Mouse (Mus musculus): ENCODE measurements around the gene Entpd3. TPM values are rescaled to one million over a fixed set of nuclear protein-coding genes. Genes with fewer than 3 reads are reported as not detected.

Entpd3 gene
- polyA plus RNA-seq, 1 experiment from 2014 or later: 0.43 TPM

GRCm38 (mm10) chr9:120542241-120542640, 2.6 kb downstream of the Entpd3 start:
- no peak for ATAC-seq (ENCODE audit: low FRiP score, low read depth)
- peaks cover 42% of the 10 kb centered on the region for H3K27me3 ChIP-seq
- H3K27ac ChIP-seq (replicated peaks): no peak overlapping the region
- 29% methylated on average over 6 of the region's 6 CpGs for WGBS
- no peak overlapping the region for H3K9ac ChIP-seq (replicated peaks)
- H3K4me2 ChIP-seq (replicated peaks): no peak overlapping the region
- no peaks in the 10 kb centered on the region for H3K9me3 ChIP-seq
- no peak overlapping the region for H3K4me3 ChIP-seq
- no peaks in the 10 kb centered on the region for H3K36me3 ChIP-seq
- peaks cover 12% of the 10 kb centered on the region for H3K4me1 ChIP-seq

GRCm38 (mm10) chr9:120545994-120546393, 6.4 kb downstream of the Entpd3 start:
- peaks cover 6% of the 10 kb centered on the region for H3K4me1 ChIP-seq
- no peak overlapping the region for H3K9ac ChIP-seq (replicated peaks)
- no peaks in the 10 kb centered on the region for H3K9me3 ChIP-seq
- no peak overlapping the region for H3K4me2 ChIP-seq (replicated peaks)
- H3K4me3 ChIP-seq: no peak overlapping the region
- no peak overlapping the region for H3K27ac ChIP-seq (replicated peaks)
- 92% methylated on average over 2 of the region's 2 CpGs for WGBS
- no peak for ATAC-seq (ENCODE audit: low FRiP score, low read depth)
- H3K27me3 ChIP-seq: peaks cover 11% of the 10 kb centered on the region
- no peaks in the 10 kb centered on the region for H3K36me3 ChIP-seq

DNA sequence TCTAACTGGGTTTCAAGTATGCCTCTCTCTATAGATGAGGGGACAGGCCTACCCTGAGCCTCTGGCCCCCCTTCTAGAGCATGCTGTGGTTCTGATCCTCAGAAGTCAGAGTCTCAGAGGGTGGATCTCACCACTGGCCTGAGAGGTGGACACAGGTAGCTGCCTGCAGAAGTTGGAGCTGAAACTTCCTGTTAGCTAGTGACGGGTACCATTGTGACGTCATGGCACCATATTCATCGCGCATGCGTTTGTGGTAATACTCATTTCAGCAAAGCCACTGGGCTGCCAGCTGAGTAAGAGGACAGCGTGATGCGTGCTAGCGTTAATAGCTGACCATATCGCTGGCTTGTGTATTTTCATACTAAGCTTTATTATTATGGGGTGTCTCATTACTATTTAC, 6.9 kb downstream of the Entpd3 start:
- no peak for ATAC-seq (ENCODE audit: low FRiP score, low read depth)

DNA sequence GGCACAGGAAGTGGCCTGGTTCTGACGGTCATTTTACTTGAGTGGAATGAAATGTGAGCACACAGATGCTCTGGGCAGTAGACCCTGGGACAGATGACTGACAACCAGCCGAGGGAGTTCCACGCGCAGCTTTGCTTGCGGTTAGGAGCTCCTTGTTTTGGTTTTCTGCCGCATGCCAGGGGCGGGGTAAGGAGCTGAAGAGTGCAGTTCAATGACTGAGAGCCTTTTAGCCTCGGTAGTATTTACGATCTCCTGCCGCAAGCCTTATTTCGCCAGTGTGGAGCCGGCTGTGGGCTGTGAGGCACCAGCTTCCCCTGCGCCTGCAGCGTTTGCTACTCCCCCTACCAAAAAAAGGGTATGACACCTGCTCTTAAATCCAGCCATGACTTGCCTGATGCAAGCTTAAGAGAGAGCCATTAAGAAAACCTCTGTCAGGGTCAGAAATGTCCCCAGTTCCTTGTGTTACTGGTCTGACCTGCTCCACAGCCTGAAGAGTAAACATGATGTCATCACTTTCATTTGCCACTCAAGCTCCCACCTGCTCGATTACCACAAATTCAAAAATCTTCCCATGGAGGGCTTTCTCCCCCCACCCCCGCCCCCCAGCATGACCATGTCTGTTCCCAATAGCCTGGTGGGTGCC, 7.5 kb downstream of the Entpd3 start:
- Histone ChIP-seq H3K4me2 (replicated peaks) (no peak overlapping the region), H3K4me3 (no peak overlapping the region), H3K9me3 (no peaks in the 10 kb centered on the region), H3K4me1 (peaks cover 3% of the 10 kb centered on the region), H3K27ac (replicated peaks) (no peak overlapping the region), H3K27me3 (0 out of 2 replicates have a peak, but pooled peaks cover 1% of the 10 kb centered on the region), H3K9ac (replicated peaks) (no peak overlapping the region), H3K36me3 (no peaks in the 10 kb centered on the region)
- WGBS: 42% methylated on average over 16 of the region's 16 CpGs
- ATAC-seq (ENCODE audit: low FRiP score, low read depth): no peak

More for the DNA sequence above, 6.9 kb downstream of the Entpd3 start:
- no peak overlapping the region for H3K4me3 ChIP-seq
- H3K4me1 ChIP-seq: peaks cover 6% of the 10 kb centered on the region
- H3K27me3 ChIP-seq: peaks cover 6% of the 10 kb centered on the region
- no peak overlapping the region for H3K4me2 ChIP-seq (replicated peaks)
- 98% methylated on average over 9 of the region's 9 CpGs for WGBS
- no peak overlapping the region for H3K9ac ChIP-seq (replicated peaks)
- no peak overlapping the region for H3K27ac ChIP-seq (replicated peaks)
- H3K36me3 ChIP-seq: no peaks in the 10 kb centered on the region
- no peaks in the 10 kb centered on the region for H3K9me3 ChIP-seq

DNA sequence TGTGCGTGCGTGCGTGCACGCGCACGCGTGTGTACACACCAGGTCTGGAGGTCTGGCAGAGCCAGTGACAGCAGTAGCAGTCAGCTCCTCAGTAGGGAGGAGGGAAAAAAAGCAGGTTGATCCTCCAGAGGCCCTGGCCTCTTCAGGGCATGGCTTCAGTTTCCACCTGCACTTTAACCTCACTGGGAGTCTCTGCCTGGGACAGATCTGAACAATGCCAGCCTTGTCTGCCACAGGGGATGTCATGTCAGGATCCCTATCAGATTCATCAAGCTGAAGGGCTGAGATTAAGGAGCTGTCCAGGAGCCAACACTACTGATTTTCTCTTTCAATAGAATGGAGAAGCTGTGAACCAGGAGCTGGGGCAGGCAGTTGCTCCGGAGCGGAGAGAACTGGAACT, 11.2 kb downstream of the Entpd3 start:
- Histone ChIP-seq H3K4me1 (no peaks in the 10 kb centered on the region; the same call in 1 of the 2 replicates), H3K36me3 (no peaks in the 10 kb centered on the region), H3K27ac (replicated peaks) (no peak overlapping the region), H3K9ac (replicated peaks) (no peak overlapping the region), H3K4me3 (no peak overlapping the region), H3K4me2 (replicated peaks) (no peak overlapping the region), H3K27me3 (no peaks in the 10 kb centered on the region), H3K9me3 (no peaks in the 10 kb centered on the region)
- WGBS: 89% methylated on average over 9 of the region's 9 CpGs
- no peak for ATAC-seq (ENCODE audit: low FRiP score, low read depth)

DNA sequence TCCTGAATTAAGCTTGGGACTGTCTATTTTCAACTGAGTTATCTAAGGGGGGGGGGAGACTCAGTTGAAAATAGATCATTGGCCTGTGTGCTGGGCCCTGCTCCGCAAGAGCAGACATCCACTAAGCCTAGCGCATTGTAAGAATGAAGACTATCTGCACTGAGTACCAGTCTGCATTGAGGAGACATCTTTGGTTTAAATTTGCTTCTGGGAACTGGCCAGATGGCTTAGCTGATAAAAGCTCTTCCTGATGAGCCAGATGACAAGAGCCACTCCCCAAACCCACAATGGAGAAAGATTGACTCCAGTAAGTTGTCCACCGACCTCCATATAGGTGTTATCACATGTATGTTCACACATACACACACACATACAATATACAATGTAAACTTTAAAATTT, 24.0 kb downstream of the Entpd3 start:
- 91% methylated on average over 3 of the region's 3 CpGs for WGBS
- H3K4me3 ChIP-seq: no peak overlapping the region
- no peaks in the 10 kb centered on the region for H3K4me1 ChIP-seq
- H3K27ac ChIP-seq (replicated peaks): no peak overlapping the region
- H3K27me3 ChIP-seq: no peaks in the 10 kb centered on the region
- H3K4me2 ChIP-seq (replicated peaks): no peak overlapping the region
- H3K9me3 ChIP-seq: no peaks in the 10 kb centered on the region
- no peak for ATAC-seq (ENCODE audit: low FRiP score, low read depth)
- no peak overlapping the region for H3K9ac ChIP-seq (replicated peaks)
- no peaks in the 10 kb centered on the region for H3K36me3 ChIP-seq

- no peak for ATAC-seq (ENCODE audit: low FRiP score, low read depth)
- H3K36me3 ChIP-seq: no peaks in the 10 kb centered on the region
- no peak overlapping the region for H3K27ac ChIP-seq (replicated peaks)
- no peaks in the 10 kb centered on the region for H3K4me1 ChIP-seq
- 75% methylated on average over 2 of the region's 2 CpGs for WGBS
- no peaks in the 10 kb centered on the region for H3K9me3 ChIP-seq
- H3K4me3 ChIP-seq: no peak overlapping the region
- no peaks in the 10 kb centered on the region for H3K27me3 ChIP-seq
- H3K9ac ChIP-seq (replicated peaks): no peak overlapping the region
- no peak overlapping the region for H3K4me2 ChIP-seq (replicated peaks)
Measured at GRCm38 (mm10) chr9:120564247-120564646, 24.6 kb downstream of the Entpd3 start.

- ATAC-seq (ENCODE audit: low FRiP score, low read depth): no peak
- H3K27ac ChIP-seq (replicated peaks): no peak overlapping the region
- 88% methylated on average over 5 of the region's 5 CpGs for WGBS
- H3K9ac ChIP-seq (replicated peaks): no peak overlapping the region
- H3K4me1 ChIP-seq: peaks cover 6% of the 10 kb centered on the region
- no peak overlapping the region for H3K4me2 ChIP-seq (replicated peaks)
- no peaks in the 10 kb centered on the region for H3K9me3 ChIP-seq
- no peaks in the 10 kb centered on the region for H3K36me3 ChIP-seq
- no peak overlapping the region for H3K4me3 ChIP-seq
- no peaks in the 10 kb centered on the region for H3K27me3 ChIP-seq
Measured at GRCm38 (mm10) chr9:120566384-120566783, 26.8 kb downstream of the Entpd3 start.

DNA sequence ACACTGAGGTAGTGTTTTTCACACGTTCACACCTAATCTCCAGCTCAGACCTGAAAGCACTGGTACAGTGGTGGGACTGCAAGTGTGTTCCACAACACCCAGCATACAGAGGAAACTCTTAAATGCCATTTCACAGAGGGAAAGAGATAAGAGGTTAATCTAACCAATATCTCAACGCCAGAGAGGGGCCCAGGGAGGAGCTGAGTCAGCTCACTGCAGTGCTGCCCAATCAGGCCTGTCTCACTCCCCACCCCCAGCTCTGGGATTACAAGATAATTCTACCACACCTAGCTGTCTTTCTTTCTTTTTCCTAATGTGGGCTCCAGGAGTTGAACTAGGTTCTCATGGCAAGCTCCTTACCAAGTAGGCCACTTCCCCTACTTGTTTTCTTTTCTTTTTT, 29.3 kb downstream of the Entpd3 start:
- Histone ChIP-seq H3K27me3 (no peaks in the 10 kb centered on the region), H3K4me2 (replicated peaks) (no peak overlapping the region), H3K4me3 (no peak overlapping the region), H3K27ac (replicated peaks) (no peak overlapping the region), H3K4me1 (peaks cover 18% of the 10 kb centered on the region), H3K9me3 (no peaks in the 10 kb centered on the region), H3K36me3 (peaks cover 17% of the 10 kb centered on the region), H3K9ac (replicated peaks) (0 out of 2 replicates have a peak overlapping the region, but pooled peaks have one; percentile 6)
- WGBS: 84% methylated on average over 2 of the region's 2 CpGs
- no peak for ATAC-seq (ENCODE audit: low FRiP score, low read depth)

GRCm38 (mm10) chr9:120569721-120570333, 30.2 kb downstream of the Entpd3 start:
- Histone ChIP-seq H3K27ac (replicated peaks) (no peak overlapping the region), H3K36me3 (peaks cover 27% of the 10 kb centered on the region), H3K4me2 (replicated peaks) (no peak overlapping the region), H3K27me3 (no peaks in the 10 kb centered on the region), H3K4me3 (no peak overlapping the region), H3K9me3 (no peaks in the 10 kb centered on the region), H3K4me1 (peaks cover 18% of the 10 kb centered on the region), H3K9ac (replicated peaks) (no peak overlapping the region)
- no peak for ATAC-seq (ENCODE audit: low FRiP score, low read depth)
- 54% methylated on average over 13 of the region's 13 CpGs for WGBS

DNA sequence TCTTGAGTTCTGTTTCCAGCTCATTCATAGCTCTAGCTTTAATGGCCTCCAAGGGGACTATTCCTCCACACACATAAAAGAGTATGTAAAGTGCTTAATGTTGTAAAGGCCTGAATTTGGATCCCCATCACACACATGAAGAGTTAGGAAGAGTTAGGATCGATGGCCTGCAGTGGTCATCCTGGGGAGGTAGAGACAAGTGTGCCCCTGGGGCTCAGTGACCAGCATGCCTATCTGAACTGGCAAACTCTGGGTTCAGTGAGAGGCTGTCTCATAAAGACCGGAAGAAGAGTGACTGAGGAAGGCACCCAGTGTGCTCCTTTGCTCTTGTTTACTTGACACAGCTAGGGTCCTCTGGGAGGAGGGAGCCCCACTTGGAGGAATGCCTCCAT, 30.7 kb downstream of the Entpd3 start:
- Histone ChIP-seq H3K27me3 (no peaks in the 10 kb centered on the region), H3K4me3 (peak overlapping the region; percentile 95), H3K27ac (replicated peaks) (no peak overlapping the region), H3K9ac (replicated peaks) (0 out of 2 replicates have a peak overlapping the region, but pooled peaks have one; percentile 93), H3K9me3 (no peaks in the 10 kb centered on the region), H3K36me3 (peaks cover 32% of the 10 kb centered on the region), H3K4me1 (peaks cover 18% of the 10 kb centered on the region), H3K4me2 (replicated peaks) (peak overlapping the region; percentile 89)
- no peak for ATAC-seq (ENCODE audit: low FRiP score, low read depth)
- 58% methylated on average over 2 of the region's 2 CpGs for WGBS

DNA sequence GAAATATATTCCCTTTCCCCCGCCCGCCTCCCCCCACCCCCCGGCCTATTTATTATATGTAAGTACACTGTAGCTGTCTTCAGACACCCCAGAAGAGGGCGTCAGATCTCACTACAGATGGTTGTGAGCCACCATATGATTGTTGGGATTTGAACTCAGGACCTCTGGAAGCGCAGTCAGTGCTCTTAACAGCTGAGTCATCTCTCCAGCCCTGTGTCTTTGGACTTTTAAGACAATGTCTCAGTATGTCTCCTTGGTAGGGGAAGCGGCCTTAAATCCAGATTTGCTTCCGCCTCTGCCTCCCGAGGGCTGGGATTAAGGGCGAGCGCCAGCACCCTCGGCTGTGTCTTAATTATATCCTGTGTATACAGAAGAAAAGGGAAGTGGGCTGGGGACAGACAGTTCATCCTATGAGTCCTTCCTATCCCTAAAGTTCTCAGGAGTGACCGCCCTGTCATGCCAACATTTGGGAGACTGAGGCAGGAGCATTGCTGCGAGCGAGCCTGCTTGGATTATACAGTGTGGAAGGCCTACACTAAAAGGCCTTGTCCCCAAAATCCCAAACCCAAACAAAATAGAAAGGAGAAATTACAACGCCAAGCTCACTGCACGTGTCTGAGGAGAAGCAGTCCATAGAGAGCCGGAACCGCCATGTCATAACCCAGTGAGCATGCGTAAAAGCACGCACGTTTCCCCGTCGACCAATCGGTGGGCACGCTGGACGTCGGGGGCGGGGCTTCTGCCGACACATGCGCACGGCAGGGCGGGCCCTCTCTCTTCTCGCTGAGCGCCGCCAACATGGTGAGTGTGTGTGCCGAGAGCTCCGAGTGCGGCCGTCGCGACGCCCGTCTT, 31.3 kb downstream of the Entpd3 start, which contains the start of gene Rpl14:
TSS of gene Rpl14 (plus strand) at position 704 of the 852 bp plus-strand sequence.
- 5% methylated on average over 43 of the region's 43 CpGs for WGBS
- Histone ChIP-seq H3K9me3 (no peaks in the 10 kb centered on the region), H3K27me3 (no peaks in the 10 kb centered on the region), H3K36me3 (peaks cover 38% of the 10 kb centered on the region), H3K4me3 (peak within 1 kb of the TSS; percentile 95), H3K9ac (replicated peaks) (peak within 1 kb of the TSS; percentile 93), H3K27ac (replicated peaks) (peak within 1 kb of the TSS; percentile 77), H3K4me2 (replicated peaks) (peak within 1 kb of the TSS; percentile 89), H3K4me1 (peaks cover 18% of the 10 kb centered on the region)
- ATAC-seq (ENCODE audit: low FRiP score, low read depth): peak; percentile 97

Measured in midbrain, embryonic 12.5 days (tissue).